Mouse (Mus musculus) lung, adult 18-20 months (tissue): ENCODE data around the gene Olfr512.

Source experiments
- DNase-seq, 2 experiments: peaks; one replicate each; pipeline ENCODE4 v3.0.0; 2022; ENCODE audit warnings: mixed read lengths in 2 of 2

The Olfr512 gene

GRCm38 (mm10) chr7:108713020-108713419 lies at the start of gene Olfr512:
Olfr512 (plus strand) TSS chr7:108713320.
- no peak for DNase-seq

- DNase-seq, result no peak
Observed at GRCm38 (mm10) chr7:108666118-108666517, 47.0 kb upstream of the Olfr512 start, which contains the start of gene Olfr510. Olfr510 (plus strand) TSS chr7:108666418.

- DNase-seq, result no peak
Observed at GRCm38 (mm10) chr7:108671058-108671457, 42.1 kb upstream of the Olfr512 start.

- no peak for DNase-seq
Observed at GRCm38 (mm10) chr7:108678886-108679285, 34.2 kb upstream of the Olfr512 start.

- no peak for DNase-seq
Observed at GRCm38 (mm10) chr7:108750673-108751072, 37.6 kb downstream of the Olfr512 start, which contains the start of gene Olfr513. Olfr513 (plus strand) TSS chr7:108750973.

GRCm38 (mm10) chr7:108760411-108760810 lies 47.3 kb downstream of the Olfr512 start:
- DNase-seq, result no peak
